Mouse (Mus musculus) neural tube, embryonic 10.5 days (tissue): ENCODE data around the gene Psmc3ip.

ENCODE experiments used
- DNase-seq: peaks from one replicate; pipeline ENCODE4 v3.0.0-alpha.2; 2017; ENCODE audit warnings: low spot score; ENCODE audit errors: extremely low spot score

Psmc3ip gene

DNA sequence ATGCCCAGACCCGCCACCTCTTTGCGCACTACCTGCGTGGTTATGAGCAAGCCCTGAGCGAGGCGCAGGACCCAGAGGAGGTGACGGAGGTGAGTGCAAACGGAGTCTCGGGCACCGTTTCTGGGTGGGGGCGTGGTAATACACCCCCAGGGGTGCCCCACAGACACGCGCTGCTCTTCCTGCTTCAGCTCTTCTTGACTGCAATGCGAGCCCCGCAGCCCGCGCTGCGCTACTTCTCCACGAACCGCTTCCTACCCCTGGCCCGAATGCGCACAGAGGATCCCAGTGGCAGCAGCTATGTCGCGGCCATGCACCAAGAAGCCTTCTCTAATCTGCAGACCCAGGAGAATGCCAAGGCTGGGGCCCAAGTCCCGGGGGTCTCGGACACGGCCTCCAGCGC, 15.5 kb downstream of the Psmc3ip start:
- no peak for DNase-seq

DNA sequence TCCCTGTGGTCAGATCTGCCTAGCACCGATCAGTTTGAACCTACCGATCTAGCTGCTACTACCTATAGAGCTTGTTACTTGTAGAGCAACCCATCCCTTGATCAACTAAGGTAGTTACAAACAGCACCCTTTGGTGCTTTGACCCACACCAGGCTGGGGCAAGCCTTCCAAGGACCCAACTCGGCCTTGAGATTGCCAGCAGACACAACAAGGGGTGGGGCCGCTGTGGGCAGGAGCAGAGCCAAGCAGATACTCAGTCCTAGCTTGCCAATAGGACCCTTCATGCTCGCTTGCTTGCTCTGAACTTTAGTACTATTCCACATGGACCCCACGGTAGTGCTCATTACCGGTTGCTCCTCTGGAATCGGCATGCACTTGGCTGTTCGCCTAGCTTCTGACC, 17.1 kb downstream of the Psmc3ip start, which contains the start of gene Hsd17b1:
Gene Hsd17b1 (plus strand): TSS at position 291 of the 400 bp plus-strand sequence.
- no peak for DNase-seq

DNA sequence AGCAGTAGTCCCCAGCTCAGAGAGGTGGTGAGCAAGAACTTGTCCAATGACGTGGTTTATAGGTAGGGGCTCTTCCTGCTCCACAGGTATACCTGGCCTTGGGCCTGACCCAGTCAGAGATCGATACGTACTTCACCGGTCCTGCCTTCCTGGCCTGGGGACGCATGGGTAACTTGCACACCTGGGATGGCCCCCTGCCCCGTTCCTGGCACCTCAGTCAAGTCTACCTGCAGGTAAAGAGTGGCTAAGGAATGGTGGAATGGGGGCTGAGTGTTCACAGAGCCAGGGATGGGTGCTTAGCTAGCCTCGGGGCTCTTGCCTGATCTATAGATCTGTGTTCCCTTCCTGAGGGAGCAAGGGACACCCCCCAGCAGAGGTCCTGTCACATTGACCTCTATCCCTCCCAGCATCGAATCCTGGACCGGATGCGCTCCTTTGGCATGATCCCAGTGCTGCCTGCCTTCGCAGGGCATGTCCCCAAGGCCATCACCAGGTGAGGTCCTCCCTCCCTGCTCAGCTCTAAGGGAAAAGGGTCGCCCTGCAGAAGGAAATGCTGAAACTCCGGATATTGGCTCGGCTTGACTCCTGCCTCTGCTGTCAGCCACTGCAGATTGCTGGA, 23.3 kb downstream of the Psmc3ip start:
- DNase-seq: no peak

DNA sequence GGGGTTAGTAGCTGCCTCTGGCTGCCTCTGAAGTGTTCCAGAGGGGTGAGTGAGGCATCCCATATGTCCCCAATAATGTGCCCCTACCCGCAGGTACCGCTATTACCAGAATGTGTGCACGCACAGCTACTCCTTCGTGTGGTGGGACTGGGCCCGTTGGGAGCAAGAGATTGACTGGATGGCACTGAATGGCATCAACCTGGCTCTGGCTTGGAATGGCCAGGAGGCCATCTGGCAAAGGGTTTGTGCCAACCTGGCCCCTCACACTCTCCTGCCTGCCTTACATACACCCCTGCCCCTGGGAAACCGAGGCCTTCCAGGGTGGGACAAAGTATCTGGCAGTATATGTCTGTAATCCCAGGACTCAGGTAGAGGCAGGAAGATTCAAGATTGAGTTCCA, 24.2 kb downstream of the Psmc3ip start:
- DNase-seq: no peak

- no peak for DNase-seq
Observed at GRCm38 (mm10) chr11:101070189-101070527, 25.1 kb downstream of the Psmc3ip start.

DNA sequence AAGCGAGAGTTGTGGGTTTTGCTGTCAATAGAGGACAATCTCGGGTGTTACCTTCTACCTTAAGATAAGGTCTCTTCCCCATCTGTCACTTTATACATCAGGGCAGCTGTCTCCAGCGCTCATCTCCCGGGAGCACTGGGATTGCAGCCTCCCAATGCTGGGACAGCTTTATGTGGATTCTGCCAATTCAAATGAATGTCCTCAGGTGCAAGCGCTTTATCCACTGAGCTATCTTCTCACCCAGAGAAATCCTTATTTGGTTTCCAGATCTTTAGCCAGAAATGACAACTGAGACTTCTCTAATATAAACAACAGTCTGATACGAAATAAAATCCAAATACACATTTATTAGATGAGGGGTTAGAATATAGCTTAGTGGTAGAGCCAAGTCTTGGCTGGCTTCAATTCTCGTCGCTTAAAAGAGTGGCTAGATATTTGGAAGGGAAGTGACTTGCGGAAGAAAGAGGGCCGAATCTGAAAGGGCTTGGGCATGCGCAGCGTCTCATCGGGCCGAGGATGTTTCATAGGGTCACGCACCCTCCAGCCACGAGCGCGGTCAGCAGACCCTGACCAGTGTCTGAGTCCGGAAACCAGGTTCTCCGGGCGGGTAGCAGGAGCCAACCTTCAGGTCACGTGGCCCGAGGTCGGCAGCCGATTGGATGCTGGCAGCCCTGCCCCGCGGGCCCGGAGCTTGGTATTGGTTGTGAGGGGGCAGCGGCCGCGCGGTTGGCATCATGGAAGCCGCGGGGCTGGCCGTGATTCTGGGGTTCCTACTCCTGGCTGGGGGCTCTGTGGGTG, 25.6 kb downstream of the Psmc3ip start, which contains the start of gene Naglu:
Gene Naglu (plus strand): TSS at position 622 of the 798 bp plus-strand sequence.
- peak; percentile 95 for DNase-seq

DNA sequence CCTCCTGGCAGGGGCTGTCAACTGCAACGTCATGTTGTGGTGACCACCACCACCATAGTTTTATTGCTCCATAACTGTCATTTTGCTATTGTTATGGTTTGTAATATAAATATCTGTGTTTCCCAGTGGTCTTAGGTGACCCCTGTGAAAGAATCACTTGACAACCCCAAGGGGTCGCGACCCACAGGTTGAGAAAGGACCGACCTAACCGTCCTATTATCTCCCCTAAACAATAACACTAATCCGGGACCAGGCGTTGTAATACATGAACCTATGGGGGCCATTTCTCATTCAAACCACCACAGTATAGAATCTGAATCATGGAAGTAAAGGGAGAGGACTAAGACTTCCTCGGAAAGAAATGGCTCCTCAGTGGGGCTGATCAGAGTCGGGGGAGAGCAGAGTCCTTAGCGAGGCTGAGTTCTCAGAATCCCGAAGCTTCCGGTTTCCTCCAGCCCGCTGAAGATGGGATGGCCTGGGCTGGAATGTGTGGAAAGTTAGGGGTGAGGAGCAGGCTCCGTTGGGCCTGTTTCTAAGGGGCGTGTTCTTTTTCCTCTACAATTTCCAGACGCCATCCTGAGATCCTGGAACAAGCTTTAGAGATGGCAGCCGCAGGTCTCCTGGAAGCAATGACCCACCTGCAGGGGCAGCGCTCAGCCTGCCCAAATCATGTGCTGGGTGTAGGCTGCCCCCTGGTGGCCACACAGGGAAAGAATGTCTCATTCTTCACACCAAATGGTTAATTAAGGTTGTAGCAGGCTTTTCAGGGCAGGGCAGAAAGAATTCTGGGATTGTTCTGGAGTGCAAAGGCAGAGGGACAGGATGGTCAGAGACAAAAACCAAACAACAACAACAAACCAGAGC, 28.5 kb downstream of the Psmc3ip start:
- peak; percentile 93 for DNase-seq

- no peak for DNase-seq
Observed at GRCm38 (mm10) chr11:101065002-101065401, 30.2 kb downstream of the Psmc3ip start.

DNA sequence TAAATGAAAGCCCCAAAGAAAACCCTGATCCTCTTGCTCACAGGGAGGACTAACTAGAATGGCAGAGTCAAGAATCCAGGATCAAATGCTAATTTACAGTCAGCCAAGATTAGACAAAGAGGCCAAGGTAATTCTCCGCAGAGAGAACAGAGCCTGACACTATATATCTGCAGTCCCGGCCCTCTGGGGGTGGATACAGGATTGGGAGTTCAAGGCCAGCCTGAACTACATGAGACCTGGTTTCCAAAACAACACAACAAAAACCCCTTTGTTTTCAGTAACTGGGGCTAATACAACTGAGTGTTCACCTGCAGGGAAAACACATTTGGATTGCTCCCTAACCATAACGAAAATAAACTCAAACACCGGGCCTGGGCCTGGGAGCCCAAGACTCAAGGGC, 30.8 kb downstream of the Psmc3ip start:
- no peak for DNase-seq

- no peak for DNase-seq
Observed at GRCm38 (mm10) chr11:101063676-101064327, 31.4 kb downstream of the Psmc3ip start.

DNA sequence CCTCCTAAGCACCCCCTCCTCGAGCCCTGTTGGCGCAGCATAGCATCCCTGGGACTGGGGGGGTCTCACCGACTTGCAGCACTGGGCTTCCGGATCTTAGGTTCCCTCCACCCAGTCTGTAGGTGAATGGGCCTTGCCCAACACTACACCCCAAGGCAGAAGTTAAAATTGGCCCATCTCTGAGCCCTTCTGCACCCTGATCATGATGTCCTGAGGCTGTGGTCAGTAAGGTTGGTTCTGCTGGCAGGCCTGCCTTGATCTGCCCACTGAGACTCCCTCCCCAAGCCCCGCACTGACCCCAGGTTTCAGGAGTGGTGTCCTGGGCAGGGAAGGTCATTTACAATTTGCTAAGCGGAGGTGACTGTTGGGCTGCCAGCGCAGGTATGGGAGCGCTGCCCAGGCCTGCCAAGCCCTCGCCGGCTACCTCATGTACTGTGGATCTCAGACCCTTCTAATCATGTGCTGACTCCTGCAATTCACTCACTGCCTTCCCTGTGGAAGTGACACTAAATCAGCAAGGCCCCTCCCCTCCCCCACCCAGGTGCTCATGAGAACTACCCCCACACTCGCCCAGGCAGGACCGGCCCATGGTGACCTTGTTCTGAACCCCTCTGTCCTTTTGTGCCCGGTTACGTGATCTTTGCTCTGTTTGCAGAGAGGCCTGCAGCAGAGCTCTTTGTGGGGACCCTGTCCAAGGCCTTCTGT, 32.1 kb downstream of the Psmc3ip start:
- DNase-seq: no peak

GRCm38 (mm10) chr11:101062165-101062884, 32.9 kb downstream of the Psmc3ip start:
- DNase-seq: no peak

DNA sequence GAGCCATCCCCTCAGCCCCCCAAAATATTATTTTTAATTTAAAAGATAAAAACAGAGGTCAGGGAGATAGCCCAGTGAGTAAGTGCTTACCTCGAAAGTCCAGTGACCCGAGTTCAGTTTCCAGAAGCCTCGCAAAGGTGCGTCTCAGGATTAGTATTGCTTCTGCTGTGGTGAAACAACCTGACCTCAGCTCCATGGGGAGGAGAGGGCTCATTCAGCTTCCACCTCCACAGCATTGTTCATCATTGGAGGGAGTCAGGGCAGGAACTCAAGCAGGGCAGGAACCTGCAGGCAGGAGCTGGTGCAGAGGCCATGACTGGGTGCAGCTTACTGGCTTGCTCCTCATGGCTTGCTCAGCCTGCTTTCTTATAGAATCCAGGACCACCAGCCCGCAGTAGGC, 34.2 kb downstream of the Psmc3ip start:
- DNase-seq: no peak

DNA sequence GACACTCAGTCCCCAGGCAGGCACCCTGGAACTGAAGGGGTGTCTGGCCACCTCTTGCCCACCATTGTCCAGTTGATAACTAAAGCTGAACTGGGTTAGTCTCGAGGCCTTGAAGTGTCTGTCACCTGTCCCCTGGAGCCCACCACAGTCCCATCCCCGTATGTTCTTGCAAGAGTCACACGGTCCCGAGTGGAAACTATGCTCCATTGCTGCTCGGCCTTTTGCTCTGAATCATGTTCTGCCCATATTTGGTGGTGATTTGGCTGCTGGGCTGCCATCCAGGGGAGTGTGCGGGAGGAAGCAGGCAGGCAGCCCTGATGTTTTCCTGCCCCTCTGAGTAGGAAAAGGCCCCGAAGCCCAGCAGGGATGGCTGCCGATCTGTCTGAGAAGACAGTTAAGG, 35.1 kb downstream of the Psmc3ip start:
- no peak for DNase-seq

GRCm38 (mm10) chr11:101059473-101059872, 35.8 kb downstream of the Psmc3ip start:
- no peak for DNase-seq

DNA sequence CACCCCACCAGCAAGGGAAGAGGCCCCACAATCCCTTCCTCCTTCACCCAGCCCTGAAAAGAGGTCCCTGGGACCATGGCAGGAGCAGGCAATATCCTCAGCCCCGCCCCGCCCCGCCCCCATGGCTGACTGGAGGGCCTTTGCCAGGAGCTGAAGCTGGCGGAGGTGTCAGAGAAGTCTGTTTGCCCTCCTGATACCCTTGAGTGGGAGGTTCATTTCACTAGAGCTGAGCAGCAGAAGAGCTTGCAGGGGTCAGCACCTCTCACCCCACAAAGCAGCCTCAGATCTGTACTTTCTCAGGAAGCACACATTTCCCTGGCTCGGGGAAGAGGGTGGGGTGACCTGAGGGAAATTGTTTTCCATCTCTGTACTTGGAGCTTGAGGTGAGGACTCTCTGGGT, 36.5 kb downstream of the Psmc3ip start:
- DNase-seq: no peak

GRCm38 (mm10) chr11:101057860-101058259, 37.4 kb downstream of the Psmc3ip start:
- DNase-seq: peak; percentile 83

- no peak for DNase-seq
Observed at GRCm38 (mm10) chr11:101056885-101057284, 38.4 kb downstream of the Psmc3ip start.

DNA sequence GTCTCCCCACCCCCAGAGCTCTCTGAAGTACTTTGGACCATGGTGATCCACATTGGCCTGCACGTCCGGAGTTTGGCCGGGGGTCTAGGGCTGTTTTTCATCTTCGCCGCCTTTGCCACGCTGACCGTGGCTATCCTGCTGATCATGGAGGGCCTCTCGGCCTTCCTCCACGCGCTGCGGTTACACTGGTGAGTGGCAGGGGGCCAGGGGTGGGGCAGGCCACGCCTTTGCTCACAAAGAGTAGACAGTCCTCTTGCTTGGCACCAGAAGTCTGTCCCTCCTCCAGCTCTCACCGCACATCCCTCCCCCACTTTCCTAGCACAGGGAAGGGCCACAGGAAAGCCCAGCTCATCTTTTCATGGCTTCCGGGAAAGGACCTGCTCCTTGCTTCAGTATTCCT, 39.8 kb downstream of the Psmc3ip start:
- no peak for DNase-seq

- DNase-seq: no peak
Observed at GRCm38 (mm10) chr11:101053974-101054373, 41.3 kb downstream of the Psmc3ip start.
